Mouse (Mus musculus): ENCODE measurements around the gene Timm8a1. TPM values are rescaled to one million over a fixed set of nuclear protein-coding genes. Genes with fewer than 3 reads are reported as not detected.

Timm8a1 gene
- 10 to 100 TPM; 31.0 to 38.7 TPM for polyA plus RNA-seq (2017; shearing (Covaris generic))

- ATAC-seq: peak; percentile 75
Measured at GRCm38 (mm10) chrX:134541145-134541954, at the start of gene Timm8a1. TSS of gene Timm8a1 (minus strand) at chrX:134541865.

GRCm38 (mm10) chrX:134589836-134590235 lies 48.2 kb upstream of the Timm8a1 start:
- no peak for ATAC-seq

GRCm38 (mm10) chrX:134588997-134589396 lies 47.3 kb upstream of the Timm8a1 start:
- ATAC-seq: no peak

GRCm38 (mm10) chrX:134588261-134588660 lies 46.6 kb upstream of the Timm8a1 start:
- ATAC-seq: no peak

GRCm38 (mm10) chrX:134586447-134586846 lies 44.8 kb upstream of the Timm8a1 start:
- ATAC-seq: no peak

GRCm38 (mm10) chrX:134585103-134586002 lies 43.7 kb upstream of the Timm8a1 start, which contains the start of gene Rpl36a:
TSS of gene Rpl36a (plus strand) at chrX:134585654.
- ATAC-seq: peak; percentile 97

- no peak for ATAC-seq
Measured at GRCm38 (mm10) chrX:134582888-134583669, 41.4 kb upstream of the Timm8a1 start, which contains the start of gene Btk. TSS of gene Btk (minus strand) at chrX:134583570.

- no peak for ATAC-seq
Measured at GRCm38 (mm10) chrX:134582270-134582669, 40.6 kb upstream of the Timm8a1 start.

GRCm38 (mm10) chrX:134580528-134581305 lies 39.1 kb upstream of the Timm8a1 start:
- ATAC-seq: no peak

- ATAC-seq: no peak
Measured at GRCm38 (mm10) chrX:134577896-134578295, 36.2 kb upstream of the Timm8a1 start.

- ATAC-seq: peak; percentile 83
Measured at GRCm38 (mm10) chrX:134566536-134567222, 25.0 kb upstream of the Timm8a1 start.

GRCm38 (mm10) chrX:134564326-134564725 lies 22.7 kb upstream of the Timm8a1 start:
- ATAC-seq: no peak

- no peak for ATAC-seq
Measured at GRCm38 (mm10) chrX:134554425-134554824, 12.8 kb upstream of the Timm8a1 start.

GRCm38 (mm10) chrX:134553326-134553725 lies 11.7 kb upstream of the Timm8a1 start:
- ATAC-seq: no peak

GRCm38 (mm10) chrX:134550903-134551302 lies 9.2 kb upstream of the Timm8a1 start:
- peak; percentile 52 for ATAC-seq

GRCm38 (mm10) chrX:134547330-134547729 lies 5.7 kb upstream of the Timm8a1 start:
- ATAC-seq: no peak

GRCm38 (mm10) chrX:134541955-134542308 lies 267 bp upstream of the Timm8a1 start:
- peak; percentile 4 for ATAC-seq

GRCm38 (mm10) chrX:134540414-134541135 lies 1.1 kb downstream of the Timm8a1 start:
- ATAC-seq: peak; percentile 12

- peak; percentile 62 for ATAC-seq
Measured at GRCm38 (mm10) chrX:134539795-134540194, 1.9 kb downstream of the Timm8a1 start.

GRCm38 (mm10) chrX:134533346-134533745 lies 8.3 kb downstream of the Timm8a1 start:
- no peak for ATAC-seq
